Mouse (Mus musculus): ENCODE results near the gene Zfp287. TPM values are rescaled to one million over a fixed set of nuclear protein-coding genes. Genes with fewer than 3 reads are reported as not detected.
A peak's percentile ranks its signal among the peaks of the same experiment; 100 is the strongest.

Zfp287 gene
- total RNA-seq, 2 experiments from 2014 or later, result 1.1 to 1.9 TPM

GRCm38 (mm10) chr11:62708252-62708651, 23.5 kb downstream of the Zfp287 start:
- no peak for ATAC-seq (replicated peaks; ENCODE audit: poor library complexity, severe bottlenecking)

DNA sequence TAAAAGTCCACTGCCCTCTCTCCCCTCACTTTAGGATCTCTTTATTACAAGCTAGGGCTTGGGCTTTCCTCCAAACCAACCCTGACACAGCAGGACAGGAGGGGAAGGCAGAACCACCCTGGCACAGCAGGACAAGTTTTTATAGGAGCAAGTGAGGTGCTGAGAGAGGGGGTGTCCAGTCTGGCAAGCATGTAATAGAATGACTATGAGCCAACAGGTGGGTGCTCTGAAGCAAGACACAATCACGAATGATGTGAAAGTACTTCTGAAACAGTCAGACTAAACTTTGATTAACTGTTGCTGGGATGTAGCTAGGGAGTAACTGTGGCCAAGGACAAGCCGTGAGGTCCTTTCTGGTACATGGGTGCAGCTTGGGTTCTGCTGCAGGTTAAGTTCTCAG, 25.6 kb downstream of the Zfp287 start:
- ATAC-seq (replicated peaks; ENCODE audit: poor library complexity, severe bottlenecking), result no peak

GRCm38 (mm10) chr11:62701218-62701617, 30.5 kb downstream of the Zfp287 start:
- no peak for ATAC-seq (replicated peaks; ENCODE audit: poor library complexity, severe bottlenecking)

DNA sequence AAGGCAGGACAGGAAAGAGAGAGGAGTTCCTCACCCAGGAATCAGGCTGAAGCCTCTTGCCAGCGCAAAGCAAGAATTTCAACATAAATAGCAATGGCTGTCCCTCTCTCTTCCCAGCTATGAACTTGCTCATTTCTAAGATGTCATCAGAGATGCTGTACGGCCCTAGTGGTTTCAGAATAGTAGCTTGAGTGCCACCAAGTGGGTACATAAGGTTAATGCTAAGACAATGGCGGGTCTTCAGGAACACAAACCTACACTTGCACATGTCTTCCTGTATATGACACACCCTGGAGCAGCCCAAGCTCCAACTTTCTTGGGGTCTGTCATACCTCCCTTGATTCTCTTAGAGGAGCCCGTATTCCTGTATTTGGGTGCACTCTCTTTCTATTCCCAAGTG, 32.0 kb downstream of the Zfp287 start:
- ATAC-seq (replicated peaks; ENCODE audit: poor library complexity, severe bottlenecking), result peak; percentile 78

DNA sequence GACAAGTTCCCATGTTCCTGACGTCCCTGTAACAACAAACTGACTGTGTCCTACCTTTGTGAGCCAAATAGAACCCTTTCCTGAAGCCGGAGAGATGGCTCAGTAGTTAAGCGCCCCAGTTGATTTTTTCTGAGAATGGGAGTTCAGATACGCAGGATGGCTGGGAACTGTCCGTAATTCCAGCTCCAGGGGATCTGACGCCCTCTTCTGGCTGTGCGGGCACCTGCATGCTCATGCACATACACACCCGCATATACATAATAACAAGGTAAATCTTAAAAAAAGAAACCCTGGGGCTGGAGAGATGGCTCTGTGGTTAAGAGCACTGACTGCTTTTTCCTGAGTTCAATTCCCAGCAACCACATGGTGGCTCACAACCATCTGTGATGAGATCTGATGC, 36.6 kb downstream of the Zfp287 start:
- no peak for ATAC-seq (replicated peaks; ENCODE audit: poor library complexity, severe bottlenecking)

GRCm38 (mm10) chr11:62693299-62694184, 38.2 kb downstream of the Zfp287 start:
- peak; percentile 94 for ATAC-seq (replicated peaks; ENCODE audit: poor library complexity, severe bottlenecking)

DNA sequence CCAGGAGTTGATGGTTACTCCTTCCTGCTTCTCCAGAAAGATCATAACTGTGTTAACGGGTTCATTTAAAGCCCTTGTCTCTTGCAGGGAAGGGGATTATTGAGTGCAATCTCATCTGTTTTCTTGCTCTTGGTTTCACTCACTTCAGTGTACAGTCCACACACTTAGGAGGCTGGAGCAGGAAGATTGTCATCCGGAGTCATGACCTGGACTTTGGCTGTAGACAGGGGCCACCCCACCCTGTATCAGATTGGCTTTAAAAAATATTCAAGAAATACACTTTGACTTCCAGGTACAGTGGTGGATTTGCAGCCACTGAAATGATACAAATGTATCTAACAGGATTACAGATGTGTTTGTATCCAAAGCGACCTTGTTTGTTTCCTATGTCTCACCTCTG, 40.1 kb downstream of the Zfp287 start:
- ATAC-seq (replicated peaks; ENCODE audit: poor library complexity, severe bottlenecking), result no peak

DNA sequence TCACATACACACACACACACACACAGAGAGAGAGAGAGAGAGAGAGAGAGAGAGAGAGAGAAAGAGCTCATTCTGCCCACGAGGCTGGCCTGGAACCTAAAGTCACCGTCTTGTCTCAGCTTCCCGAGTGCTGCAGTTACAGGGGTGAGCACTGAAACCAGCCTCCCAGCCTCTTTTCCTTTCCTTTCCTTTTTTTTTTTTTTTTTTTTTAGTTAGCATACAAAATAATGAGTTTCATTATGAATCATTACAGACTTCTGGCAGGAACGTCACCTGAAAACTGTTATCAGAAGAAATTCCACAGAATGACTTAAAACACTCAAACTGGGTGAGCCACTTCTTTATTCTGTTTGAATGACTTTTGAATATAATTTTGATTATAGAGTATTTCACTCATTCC, 51.8 kb downstream of the Zfp287 start:
- no peak for ATAC-seq (replicated peaks; ENCODE audit: poor library complexity, severe bottlenecking)

- ATAC-seq (replicated peaks; ENCODE audit: poor library complexity, severe bottlenecking), result no peak
Observed at GRCm38 (mm10) chr11:62678778-62679354, 52.8 kb downstream of the Zfp287 start.

DNA sequence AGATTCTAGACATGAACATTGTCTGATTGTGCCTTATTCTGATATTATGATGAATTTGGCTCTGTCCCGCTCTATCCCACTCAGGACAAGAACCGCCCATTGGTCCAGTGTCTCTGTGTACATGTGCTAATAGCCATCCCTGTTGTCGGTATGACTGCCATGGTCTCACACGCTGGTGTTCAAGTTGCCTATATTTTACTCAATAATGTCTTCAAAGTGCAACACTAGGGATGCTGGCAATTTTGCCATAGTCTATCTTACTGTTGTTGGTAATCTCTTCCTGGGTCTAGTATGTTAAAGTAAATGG, 55.5 kb downstream of the Zfp287 start:
- no peak for ATAC-seq (replicated peaks; ENCODE audit: poor library complexity, severe bottlenecking)

- ATAC-seq (replicated peaks; ENCODE audit: poor library complexity, severe bottlenecking), result peak; percentile 99
Observed at GRCm38 (mm10) chr11:62675480-62676289, 56.0 kb downstream of the Zfp287 start.

- no peak for ATAC-seq (replicated peaks; ENCODE audit: poor library complexity, severe bottlenecking)
Observed at GRCm38 (mm10) chr11:62670006-62670405, 61.7 kb downstream of the Zfp287 start.

GRCm38 (mm10) chr11:62669471-62669870, 62.2 kb downstream of the Zfp287 start:
- no peak for ATAC-seq (replicated peaks; ENCODE audit: poor library complexity, severe bottlenecking)

DNA sequence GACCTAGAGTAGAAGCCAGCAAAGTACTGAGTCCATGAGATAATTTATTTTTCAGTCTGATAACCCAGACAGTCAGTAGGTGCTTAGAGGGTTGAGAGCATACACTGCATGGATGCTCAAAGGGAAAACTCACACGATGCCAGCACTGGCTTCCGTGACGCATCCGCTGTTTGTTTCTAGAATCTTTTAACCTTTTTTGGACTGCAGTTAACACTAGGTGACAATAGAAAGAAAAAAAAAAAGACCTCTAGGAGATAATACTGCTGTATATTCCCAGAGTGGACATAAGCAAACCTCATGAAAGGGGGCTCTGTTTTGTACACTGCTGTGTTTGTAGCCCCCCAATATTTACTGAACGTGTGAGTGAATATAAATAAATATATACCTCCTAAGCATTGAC, 62.7 kb downstream of the Zfp287 start:
- ATAC-seq (replicated peaks; ENCODE audit: poor library complexity, severe bottlenecking), result no peak

GRCm38 (mm10) chr11:62664250-62664649, 67.5 kb downstream of the Zfp287 start:
- peak; percentile 88 for ATAC-seq (replicated peaks; ENCODE audit: poor library complexity, severe bottlenecking)

- peak; percentile 38 for ATAC-seq (replicated peaks; ENCODE audit: poor library complexity, severe bottlenecking)
Observed at GRCm38 (mm10) chr11:62660885-62661284, 70.8 kb downstream of the Zfp287 start.

DNA sequence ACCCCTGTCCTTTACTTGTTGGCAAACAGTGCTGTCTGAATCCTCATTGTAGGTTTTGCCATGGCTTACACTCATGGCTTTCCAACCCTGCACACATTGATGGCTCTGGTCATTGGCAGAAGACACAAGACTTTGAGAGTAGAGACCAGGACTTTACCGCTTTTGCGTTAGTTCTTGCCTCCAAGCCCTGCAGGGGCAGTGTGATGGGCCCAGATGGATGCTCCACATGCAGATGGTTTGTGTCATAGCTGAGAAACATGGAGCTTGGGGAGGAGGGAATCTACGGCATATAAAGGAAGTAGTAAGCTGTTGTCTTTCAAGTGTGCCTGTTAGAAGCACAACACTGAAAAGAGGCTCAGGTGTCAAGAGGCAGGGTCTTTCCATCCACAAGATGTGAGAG, 79.6 kb downstream of the Zfp287 start:
- no peak for ATAC-seq (replicated peaks; ENCODE audit: poor library complexity, severe bottlenecking)

DNA sequence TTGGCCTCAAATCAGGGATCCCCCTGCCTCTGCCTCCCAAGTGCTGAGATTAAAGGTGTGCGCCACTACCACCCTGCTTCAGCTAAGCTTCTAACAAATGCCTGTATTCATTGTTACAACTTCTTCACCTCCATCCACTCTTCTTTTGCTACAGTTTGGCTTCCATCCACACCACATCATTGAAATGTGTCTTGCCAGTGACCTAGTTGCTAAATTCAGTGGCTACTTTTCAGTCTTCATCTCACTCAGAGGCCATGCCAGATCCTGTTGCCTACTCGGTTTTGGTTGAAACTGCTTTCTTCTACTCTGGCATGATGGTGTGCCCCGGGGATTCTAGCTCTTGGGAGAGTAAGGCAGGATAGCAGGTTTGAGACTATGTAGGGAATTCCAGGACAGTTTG, 80.1 kb downstream of the Zfp287 start:
- ATAC-seq (replicated peaks; ENCODE audit: poor library complexity, severe bottlenecking), result no peak

Data from granulocyte monocyte progenitor cell, adult 5-6 weeks (primary cell).